Mouse (Mus musculus): ENCODE results near the gene Slc26a9. TPM values are rescaled to one million over a fixed set of nuclear protein-coding genes. Genes with fewer than 3 reads are reported as not detected.

Slc26a9 gene
- polyA plus RNA-seq, 1 experiment from 2014 or later: not detected

DNA sequence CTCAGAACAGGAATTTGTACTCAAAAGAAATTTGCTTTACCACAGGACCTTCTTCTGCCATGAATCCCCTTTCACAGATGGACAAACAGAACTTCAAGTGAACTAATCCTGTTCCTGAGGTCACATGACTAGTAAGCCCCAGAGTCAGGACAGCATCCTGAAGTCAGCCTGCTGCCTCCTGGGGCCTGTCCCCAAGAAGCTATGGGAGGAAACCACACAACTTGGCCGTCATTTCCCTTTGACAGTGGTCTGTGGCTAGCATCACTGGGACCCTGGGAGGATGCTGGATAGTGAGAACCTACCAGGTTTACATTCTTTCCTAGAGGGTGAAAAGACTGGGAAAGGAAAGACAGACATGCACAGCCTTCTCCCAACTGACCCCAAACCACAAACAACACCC, 5.1 kb upstream of the Slc26a9 start:
- no peak overlapping the region for H3K4me3 ChIP-seq (replicated peaks)
- no peak for ATAC-seq (ENCODE audit: insufficient read depth)
- no peak overlapping the region for H3K4me2 ChIP-seq
- no peaks in the 10 kb centered on the region for H3K36me3 ChIP-seq (replicated peaks)
- peaks cover 11% of the 10 kb centered on the region; the same call in 1 of the 2 replicates for H3K27me3 ChIP-seq
- no peaks in the 10 kb centered on the region for H3K9me3 ChIP-seq (replicated peaks)
- no peak overlapping the region for H3K27ac ChIP-seq (replicated peaks)
- 14% methylated on average over 1 of the region's 1 CpGs for WGBS (ENCODE audit: insufficient replicate concordance)
- peaks cover 5% of the 10 kb centered on the region; the same call in 1 of the 2 replicates for H3K4me1 ChIP-seq (replicated peaks)
- H3K9ac ChIP-seq: no peak overlapping the region

DNA sequence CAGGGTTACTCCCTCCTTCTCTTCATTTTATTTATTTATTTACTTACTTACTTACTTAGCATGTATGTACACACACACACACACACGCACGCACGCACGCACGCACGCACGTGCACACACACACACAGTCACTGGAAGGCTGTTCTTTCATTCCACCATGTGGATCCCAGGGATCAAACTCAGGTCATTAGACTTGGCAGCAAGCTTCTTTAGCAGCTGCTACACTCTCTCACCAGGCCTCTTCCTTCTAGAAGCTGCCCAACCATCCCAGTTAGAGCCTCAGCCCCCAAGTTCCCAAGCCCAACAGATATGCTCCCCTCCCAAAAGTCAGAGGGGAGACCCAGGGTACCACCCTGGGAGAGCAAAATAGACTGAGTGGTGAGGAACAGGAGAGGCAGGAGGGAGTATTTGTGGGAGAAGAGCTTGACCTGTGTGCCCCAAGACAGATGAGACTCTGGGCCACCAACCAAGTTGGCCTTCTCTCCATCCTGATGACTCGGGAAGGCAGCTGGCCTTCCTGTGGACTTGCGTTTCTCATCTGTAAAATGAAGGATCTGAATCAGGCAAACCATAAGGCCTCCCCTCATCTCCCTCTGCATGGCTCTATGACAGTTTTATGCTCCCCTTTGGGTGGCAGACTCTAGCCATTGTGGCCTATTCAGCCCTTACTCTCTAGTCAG, 4.2 kb upstream of the Slc26a9 start:
- H3K4me2 ChIP-seq: no peak overlapping the region
- H3K4me3 ChIP-seq (replicated peaks): no peak overlapping the region
- 76% methylated on average over 9 of the region's 9 CpGs for WGBS (ENCODE audit: insufficient replicate concordance)
- no peaks in the 10 kb centered on the region for H3K9me3 ChIP-seq (replicated peaks)
- H3K36me3 ChIP-seq (replicated peaks): no peaks in the 10 kb centered on the region
- ATAC-seq (ENCODE audit: insufficient read depth): no peak
- peaks cover 11% of the 10 kb centered on the region; the same call in 1 of the 2 replicates for H3K27me3 ChIP-seq
- no peak overlapping the region for H3K27ac ChIP-seq (replicated peaks)
- H3K4me1 ChIP-seq (replicated peaks): peaks cover 5% of the 10 kb centered on the region; the same call in 1 of the 2 replicates
- H3K9ac ChIP-seq: no peak overlapping the region

- Histone ChIP-seq H3K4me2 (no peak overlapping the region), H3K9ac (no peak overlapping the region), H3K4me3 (replicated peaks) (no peak overlapping the region), H3K4me1 (replicated peaks) (no peaks in the 10 kb centered on the region), H3K9me3 (replicated peaks) (no peaks in the 10 kb centered on the region), H3K36me3 (replicated peaks) (no peaks in the 10 kb centered on the region), H3K27ac (replicated peaks) (no peak overlapping the region), H3K27me3 (peaks cover 10% of the 10 kb centered on the region; the same call in 1 of the 2 replicates)
- ATAC-seq (ENCODE audit: insufficient read depth): no peak
- 62% methylated on average over 5 of the region's 5 CpGs for WGBS (ENCODE audit: insufficient replicate concordance)
Measured at GRCm38 (mm10) chr1:131745391-131745790, 1.6 kb downstream of the Slc26a9 start.

- WGBS (ENCODE audit: insufficient replicate concordance): 45% methylated on average over 2 of the region's 2 CpGs
- Histone ChIP-seq H3K4me3 (replicated peaks) (no peak overlapping the region), H3K9me3 (replicated peaks) (no peaks in the 10 kb centered on the region), H3K4me2 (no peak overlapping the region), H3K4me1 (replicated peaks) (no peaks in the 10 kb centered on the region), H3K27me3 (peaks cover 26% of the 10 kb centered on the region), H3K9ac (no peak overlapping the region), H3K36me3 (replicated peaks) (no peaks in the 10 kb centered on the region), H3K27ac (replicated peaks) (no peak overlapping the region)
- ATAC-seq (ENCODE audit: insufficient read depth): no peak
Measured at GRCm38 (mm10) chr1:131747761-131748160, 3.9 kb downstream of the Slc26a9 start.

DNA sequence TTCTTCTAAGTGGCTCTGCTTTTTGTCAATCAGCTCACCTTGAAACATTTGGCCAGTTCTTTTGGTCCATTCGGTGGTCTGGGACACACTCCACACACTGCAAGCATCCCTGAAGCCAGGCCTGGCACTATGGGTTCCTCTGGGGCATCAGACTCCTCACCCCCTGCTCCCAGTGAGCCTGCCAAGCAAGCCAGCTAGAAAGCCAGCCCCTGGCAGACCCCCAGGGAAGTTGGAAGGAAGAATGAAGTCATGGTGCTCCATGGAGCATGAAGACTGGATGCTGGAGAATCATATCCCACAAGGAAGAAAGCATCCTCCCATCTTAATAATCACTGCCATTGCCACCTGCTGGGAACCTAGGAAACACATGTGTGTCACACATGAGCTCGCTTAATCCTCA, 4.8 kb downstream of the Slc26a9 start:
- H3K4me3 ChIP-seq (replicated peaks): no peak overlapping the region
- no peak overlapping the region for H3K4me2 ChIP-seq
- no peaks in the 10 kb centered on the region for H3K4me1 ChIP-seq (replicated peaks)
- H3K27ac ChIP-seq (replicated peaks): no peak overlapping the region
- no peaks in the 10 kb centered on the region for H3K9me3 ChIP-seq (replicated peaks)
- H3K9ac ChIP-seq: no peak overlapping the region
- WGBS (ENCODE audit: insufficient replicate concordance): 49% methylated on average over 2 of the region's 2 CpGs
- no peaks in the 10 kb centered on the region for H3K36me3 ChIP-seq (replicated peaks)
- H3K27me3 ChIP-seq: peaks cover 26% of the 10 kb centered on the region
- no peak for ATAC-seq (ENCODE audit: insufficient read depth)

DNA sequence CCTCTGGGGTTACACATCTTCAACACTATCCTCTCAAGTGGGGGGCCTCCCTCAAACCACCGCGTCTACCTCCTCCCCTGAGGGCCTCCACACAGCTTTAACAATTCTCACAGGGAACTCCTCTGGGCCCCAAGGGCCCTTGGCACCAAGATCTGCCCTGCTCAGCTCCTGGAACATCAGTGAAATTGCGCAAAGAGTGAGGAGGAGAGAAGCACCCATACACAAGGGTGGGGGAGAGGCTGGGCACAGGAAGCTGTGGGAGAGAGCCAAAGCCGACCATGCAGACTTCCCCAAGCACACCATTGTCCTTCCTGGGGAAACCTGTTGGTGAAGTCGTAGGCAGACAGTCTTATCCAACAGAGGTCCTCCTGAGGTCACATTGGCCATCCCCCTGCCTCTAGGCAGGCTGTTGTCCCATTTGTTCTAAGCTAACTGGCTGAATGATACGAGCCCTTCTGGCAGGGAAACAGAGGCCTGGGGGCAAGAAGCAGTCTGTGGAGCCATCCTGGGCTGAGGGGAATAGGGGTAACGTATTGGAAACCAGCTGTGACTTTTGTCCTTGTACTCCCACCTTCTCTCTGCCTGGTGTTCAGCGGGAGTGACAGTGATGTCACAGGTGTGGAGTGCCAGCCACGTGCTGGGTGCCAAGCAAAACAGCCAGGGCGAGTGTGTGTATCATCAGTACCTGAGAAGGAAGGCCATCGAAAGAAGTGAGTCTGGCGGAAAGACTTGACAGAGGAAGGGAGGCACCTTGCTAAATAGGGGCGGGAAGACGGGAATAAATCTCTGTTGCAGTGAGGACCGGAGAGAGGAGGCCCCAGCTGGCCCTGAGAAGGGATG, 6.1 kb downstream of the Slc26a9 start:
- WGBS (ENCODE audit: insufficient replicate concordance): 49% methylated on average over 15 of the region's 15 CpGs
- Histone ChIP-seq H3K4me2 (no peak overlapping the region), H3K36me3 (replicated peaks) (no peaks in the 10 kb centered on the region), H3K9me3 (replicated peaks) (no peaks in the 10 kb centered on the region), H3K4me1 (replicated peaks) (peaks cover 13% of the 10 kb centered on the region), H3K9ac (no peak overlapping the region), H3K27me3 (peaks cover 26% of the 10 kb centered on the region; the same call in 1 of the 2 replicates), H3K27ac (replicated peaks) (no peak overlapping the region), H3K4me3 (replicated peaks) (no peak overlapping the region)
- ATAC-seq (ENCODE audit: insufficient read depth): no peak

GRCm38 (mm10) chr1:131751181-131751890, 7.5 kb downstream of the Slc26a9 start:
- 46% methylated on average over 3 of the region's 3 CpGs for WGBS (ENCODE audit: insufficient replicate concordance)
- Histone ChIP-seq H3K4me1 (replicated peaks) (peaks cover 13% of the 10 kb centered on the region), H3K27ac (replicated peaks) (no peak overlapping the region), H3K4me2 (no peak overlapping the region), H3K9ac (no peak overlapping the region), H3K27me3 (peaks cover 26% of the 10 kb centered on the region; the same call in 1 of the 2 replicates), H3K36me3 (replicated peaks) (no peaks in the 10 kb centered on the region), H3K4me3 (replicated peaks) (no peak overlapping the region), H3K9me3 (replicated peaks) (no peaks in the 10 kb centered on the region)
- no peak for ATAC-seq (ENCODE audit: insufficient read depth)

DNA sequence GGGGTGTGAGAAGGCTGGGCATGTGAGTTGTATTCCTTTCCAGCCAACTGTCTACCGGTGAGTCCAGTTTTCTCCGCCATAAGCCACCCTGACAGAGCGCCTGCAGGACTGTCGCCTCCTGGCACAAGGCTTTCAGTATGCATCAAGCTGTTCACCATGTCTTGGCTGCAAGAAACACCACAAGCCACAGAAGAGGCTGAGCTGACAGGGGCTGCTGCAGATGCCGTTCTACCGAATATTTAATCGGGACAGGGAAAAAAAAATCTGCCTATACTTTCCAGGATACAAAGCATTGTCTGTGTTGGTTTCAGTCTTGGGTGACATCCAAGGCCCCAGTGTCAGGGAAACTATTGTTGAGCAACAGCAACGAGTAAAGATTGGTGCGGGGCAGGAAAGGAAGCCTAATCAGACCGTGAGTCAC, 8.1 kb downstream of the Slc26a9 start:
- H3K4me3 ChIP-seq (replicated peaks): no peak overlapping the region
- H3K4me1 ChIP-seq (replicated peaks): peaks cover 13% of the 10 kb centered on the region
- H3K4me2 ChIP-seq: no peak overlapping the region
- no peaks in the 10 kb centered on the region for H3K9me3 ChIP-seq (replicated peaks)
- no peak for ATAC-seq (ENCODE audit: insufficient read depth)
- H3K27ac ChIP-seq (replicated peaks): no peak overlapping the region
- no peaks in the 10 kb centered on the region for H3K36me3 ChIP-seq (replicated peaks)
- no peak overlapping the region for H3K9ac ChIP-seq
- 44% methylated on average over 10 of the region's 10 CpGs for WGBS (ENCODE audit: insufficient replicate concordance)
- peaks cover 26% of the 10 kb centered on the region; the same call in 1 of the 2 replicates for H3K27me3 ChIP-seq

DNA sequence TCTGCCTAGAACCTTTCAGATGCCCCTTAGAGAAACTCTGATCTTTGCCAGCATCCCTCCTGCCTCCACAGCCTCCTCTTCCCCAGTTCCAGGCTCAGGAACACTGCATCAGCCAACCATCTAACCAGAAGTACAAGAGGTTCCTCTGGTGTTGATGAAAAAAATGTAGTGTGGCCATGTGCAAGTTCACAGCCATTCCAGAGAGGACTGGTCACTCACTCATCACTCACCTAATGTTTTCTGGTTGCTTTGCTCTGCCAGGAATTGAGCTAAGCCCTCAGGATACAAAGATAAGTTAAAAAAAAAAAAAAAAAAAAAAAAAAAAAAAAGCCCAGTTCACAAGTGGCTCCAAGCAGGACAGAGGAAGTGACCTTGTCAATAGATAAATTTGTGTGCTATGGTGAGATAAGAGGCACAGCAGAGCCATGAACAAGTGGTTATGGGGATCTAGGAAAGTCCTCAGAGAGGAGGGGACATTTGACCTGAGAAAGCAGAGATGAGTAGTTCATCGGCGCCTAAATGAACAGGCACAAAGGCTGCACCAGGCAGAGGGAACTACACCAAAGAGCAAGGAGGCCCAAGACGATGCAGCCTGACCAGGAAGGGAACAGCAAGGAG, 10.5 kb downstream of the Slc26a9 start:
- no peaks in the 10 kb centered on the region for H3K36me3 ChIP-seq (replicated peaks)
- 6% methylated on average over 3 of the region's 3 CpGs for WGBS (ENCODE audit: insufficient replicate concordance)
- no peak overlapping the region for H3K4me2 ChIP-seq
- no peak overlapping the region for H3K9ac ChIP-seq
- no peak overlapping the region for H3K27ac ChIP-seq (replicated peaks)
- peaks cover 21% of the 10 kb centered on the region; the same call in 1 of the 2 replicates for H3K27me3 ChIP-seq
- ATAC-seq (ENCODE audit: insufficient read depth): no peak
- H3K4me3 ChIP-seq (replicated peaks): no peak overlapping the region
- peaks cover 13% of the 10 kb centered on the region for H3K4me1 ChIP-seq (replicated peaks)
- H3K9me3 ChIP-seq (replicated peaks): no peaks in the 10 kb centered on the region

- no peaks in the 10 kb centered on the region for H3K9me3 ChIP-seq (replicated peaks)
- no peaks in the 10 kb centered on the region for H3K36me3 ChIP-seq (replicated peaks)
- WGBS (ENCODE audit: insufficient replicate concordance): 22% methylated on average over 4 of the region's 4 CpGs
- H3K27me3 ChIP-seq: peaks cover 21% of the 10 kb centered on the region; the same call in 1 of the 2 replicates
- H3K4me3 ChIP-seq (replicated peaks): no peak overlapping the region
- H3K4me1 ChIP-seq (replicated peaks): peaks cover 13% of the 10 kb centered on the region
- no peak overlapping the region for H3K4me2 ChIP-seq
- H3K9ac ChIP-seq: no peak overlapping the region
- no peak overlapping the region for H3K27ac ChIP-seq (replicated peaks)
- ATAC-seq (ENCODE audit: insufficient read depth): no peak
Measured at GRCm38 (mm10) chr1:131754916-131755315, 11.1 kb downstream of the Slc26a9 start.

All from liver, embryonic 15.5 days (tissue).